ENCODE assay signal across 9 mouse cellular contexts in genomic region chr2:140667261-140668047, GRCm38 (mm10). TPM values are rescaled to one million over a fixed set of nuclear protein-coding genes. Genes with fewer than 3 reads are reported as not detected.
DNase-seq lines count a peak whose midpoint lies in the region; ATAC-seq and TF ChIP-seq lines count a peak whose summit lies in the region.
"Had no signal": no experiment of that assay in that cellular context is flagged by ENCODE, and none has a peak within 500 bp of the region (broad histone marks: within the 10 kb centered on the region; RNA-seq: fewer than 3 reads in every experiment).

No protein-coding gene starts in this region.

- H3K4me1 ChIP-seq in heart, embryonic 10.5 days, result peaks cover 9% of the 10 kb centered on the region
- peaks cover 2% of the 10 kb centered on the region; the same call in 1 of the 2 replicates for H3K4me1 ChIP-seq in heart, adult 2 months (ENCODE audit: control insufficient read depth, insufficient read depth, low read length)
- peaks cover 7% of the 10 kb centered on the region; the same call in 1 of the 2 replicates for H3K4me1 ChIP-seq in stomach, embryonic 14.5 days (ENCODE audit: control insufficient read depth, insufficient read depth, low read length)
- no peaks in the 10 kb centered on the region; the same call in 1 of the 2 replicates for H3K4me1 ChIP-seq in stomach, postnatal 0 days (replicated peaks; ENCODE audit: control insufficient read depth, insufficient read depth)
- peaks cover 13% of the 10 kb centered on the region for H3K4me1 ChIP-seq in limb, embryonic 11.5 days (ENCODE audit: control insufficient read depth, insufficient read depth, low read length)

- peak overlapping the region; percentile 31; the same call in 1 of the 2 replicates for H3K4me2 ChIP-seq in stomach, embryonic 14.5 days (replicated peaks; ENCODE audit: low read depth, low read length)
- H3K4me2 ChIP-seq in stomach, postnatal 0 days (replicated peaks; ENCODE audit: low read depth), result no peak overlapping the region; the same call in none of the 2 replicates
- peak overlapping the region; percentile 43 for H3K4me2 ChIP-seq in limb, embryonic 11.5 days (ENCODE audit: low read depth, severe bottlenecking)

- 65% methylated on average over 13 of the region's 13 CpGs for WGBS in heart, embryonic 10.5 days
- 77% methylated on average over 13 of the region's 13 CpGs for WGBS in heart, adult 2 months
- WGBS in stomach, embryonic 14.5 days, result 55% methylated on average over 13 of the region's 13 CpGs
- 58% methylated on average over 13 of the region's 13 CpGs for WGBS in stomach, postnatal 0 days
- WGBS in limb, embryonic 11.5 days, result 44% methylated on average over 13 of the region's 13 CpGs

- H3K4me3 ChIP-seq in heart, embryonic 10.5 days, result peak overlapping the region; percentile 69
- H3K4me3 ChIP-seq in heart, adult 2 months, result no peak overlapping the region
- no peak overlapping the region; the same call in 1 of the 2 replicates for H3K4me3 ChIP-seq in stomach, embryonic 14.5 days (ENCODE audit: low read depth, low read length)
- H3K4me3 ChIP-seq in stomach, postnatal 0 days (ENCODE audit: low read depth, low read length), result no peak overlapping the region
- H3K4me3 ChIP-seq in limb, embryonic 11.5 days (ENCODE audit: low read depth, low read length), result peak overlapping the region; percentile 25

- no peak for TF ChIP-seq EP300 in heart, adult 2 months (IDR thresholded peaks at IDR 0.05; ENCODE audit: insufficient read depth, low read depth, low read length)
- no peak for TF ChIP-seq EP300 in stomach, postnatal 0 days (optimal IDR thresholded peaks at IDR 0.05)

- no peaks in the 10 kb centered on the region for H3K27me3 ChIP-seq in heart, embryonic 10.5 days (ENCODE audit: insufficient read depth, poor library complexity, severe bottlenecking)
- no peaks in the 10 kb centered on the region for H3K27me3 ChIP-seq in heart, adult 2 months (ENCODE audit: control insufficient read depth, insufficient read depth, low read length)
- H3K27me3 ChIP-seq in stomach, embryonic 14.5 days (ENCODE audit: control insufficient read depth, insufficient read depth, low read length), result no peaks in the 10 kb centered on the region
- H3K27me3 ChIP-seq in stomach, postnatal 0 days (ENCODE audit: control insufficient read depth, insufficient read depth, low read length), result no peaks in the 10 kb centered on the region
- H3K27me3 ChIP-seq in limb, embryonic 11.5 days (ENCODE audit: control insufficient read depth, insufficient read depth, low read length), result no peaks in the 10 kb centered on the region

- H3K27ac ChIP-seq in heart, embryonic 10.5 days, result no peak overlapping the region
- H3K27ac ChIP-seq in heart, adult 2 months, result no peak overlapping the region
- no peak overlapping the region for H3K27ac ChIP-seq in stomach, embryonic 14.5 days (ENCODE audit: low read length)
- H3K27ac ChIP-seq in stomach, postnatal 0 days (replicated peaks), result no peak overlapping the region
- H3K27ac ChIP-seq in limb, embryonic 11.5 days (replicated peaks; ENCODE audit: low read depth, low read length), result peak overlapping the region; percentile 73

- no peak for TF ChIP-seq CTCF in heart, adult 2 months (IDR thresholded peaks at IDR 0.05)
- no peak for TF ChIP-seq CTCF in stomach, postnatal 0 days (IDR thresholded peaks at IDR 0.05; ENCODE audit: low read depth)

- ATAC-seq in stomach, embryonic 14.5 days (ENCODE audit: insufficient number of reproducible peaks, insufficient read depth, low FRiP score, low read depth), result no peak
- ATAC-seq in stomach, postnatal 0 days (ENCODE audit: low FRiP score, low TSS enrichment), result no peak
- no peak for ATAC-seq in limb, embryonic 11.5 days (ENCODE audit: insufficient number of reproducible peaks, low FRiP score, low TSS enrichment, low read depth)

- H3K9ac ChIP-seq in heart, adult 2 months (ENCODE audit: low read depth, low read length), result no peak overlapping the region
- H3K9ac ChIP-seq in stomach, embryonic 14.5 days (replicated peaks; ENCODE audit: low read depth, low read length), result no peak overlapping the region
- H3K9ac ChIP-seq in stomach, postnatal 0 days (ENCODE audit: low read length), result no peak overlapping the region
- peak overlapping the region; percentile 43; the same call in 1 of the 2 replicates for H3K9ac ChIP-seq in limb, embryonic 11.5 days (ENCODE audit: low read length)

- intact Hi-C loops in heart, adult 2 months (cut with DNase I), result loop anchor here (10.0 kb wide), 1 partner anchor 1587 kb away; no protein-coding TSS in a partner anchor

- no peaks in the 10 kb centered on the region for H3K79me2 ChIP-seq in heart, adult 2 months (replicated peaks; ENCODE audit: control insufficient read depth, insufficient read depth, low read length)

- no peak for DNase-seq in heart, embryonic 10.5 days (ENCODE audit: low spot score)
- no peak for DNase-seq in heart, adult 2 months
- DNase-seq in stomach, postnatal 0 days (ENCODE audit: low spot score), result no peak
- DNase-seq in limb, embryonic 11.5 days (ENCODE audit: low spot score), result peak; percentile 48
- DNase-seq in thymus, postnatal 4 days, result no peak
- DNase-seq in cerebellum, adult 11-12 months, result no peak
- DNase-seq in adrenal gland, postnatal 10 days, result no peak
- DNase-seq: B cell, adult 2 months had no signal

- H3K9me3 ChIP-seq in heart, embryonic 10.5 days, result no peaks in the 10 kb centered on the region
- no peaks in the 10 kb centered on the region for H3K9me3 ChIP-seq in stomach, embryonic 14.5 days (ENCODE audit: control insufficient read depth, low read depth, low read length)
- H3K9me3 ChIP-seq in stomach, postnatal 0 days (ENCODE audit: control insufficient read depth, low read length), result no peaks in the 10 kb centered on the region
- H3K9me3 ChIP-seq in limb, embryonic 11.5 days (ENCODE audit: control insufficient read depth, low read length), result no peaks in the 10 kb centered on the region

- H3K36me3 ChIP-seq in heart, embryonic 10.5 days, result peaks cover 9% of the 10 kb centered on the region
- no peaks in the 10 kb centered on the region for H3K36me3 ChIP-seq in heart, adult 2 months (ENCODE audit: control insufficient read depth, insufficient read depth, low read length)
- H3K36me3 ChIP-seq in stomach, embryonic 14.5 days (ENCODE audit: control insufficient read depth, insufficient read depth, low read length), result no peaks in the 10 kb centered on the region
- no peaks in the 10 kb centered on the region for H3K36me3 ChIP-seq in stomach, postnatal 0 days (ENCODE audit: control insufficient read depth, insufficient read depth, low read length)
- H3K36me3 ChIP-seq in limb, embryonic 11.5 days (ENCODE audit: control insufficient read depth, insufficient read depth, low read length), result no peaks in the 10 kb centered on the region

- TF ChIP-seq POLR2A in heart, adult 2 months (IDR thresholded peaks at IDR 0.05; ENCODE audit: insufficient read depth, low read depth, low read length), result no peak

RNA-seq across cellular contexts. Expression of gene Flrt3, which starts 3.8 kb away (rescaled TPM):
- 42.0 and 64.3 TPM in 2 replicates for polyA plus RNA-seq in heart, embryonic 10.5 days (2016; fragmentation: Nextera tagmentation; extraction: Ambion mirVana)
- under 1 TPM; 0.34 to 0.48 TPM for total RNA-seq in heart, adult 2 months (2021)
- 0.06 and 0.44 TPM in 2 replicates for polyA plus RNA-seq in heart, adult 2 months (2012; rRNA removed)
- polyA plus RNA-seq in stomach, embryonic 14.5 days (2014; fragmentation: Nextera tagmentation; extraction: Ambion mirVana), result 24.0 and 25.1 TPM in 2 replicates
- 18.4 and 23.1 TPM in 2 replicates for polyA plus RNA-seq in stomach, postnatal 0 days (2015; fragmentation: Nextera tagmentation; extraction: Ambion mirVana)
- polyA plus RNA-seq in limb, embryonic 11.5 days (2014; fragmentation: Nextera tagmentation; extraction: Ambion mirVana), result 72.8 and 74.9 TPM in 2 replicates
- total RNA-seq in adrenal gland, postnatal 10 days (2021), result 1 to 10 TPM; 5.2 to 6.7 TPM

Comparison
In these comparisons a context has a peak if more than half of its experiments do, and no peak if none do; other contexts are left out.
1. H3K4me3 ChIP-seq: peak in heart, embryonic 10.5 days (single experiment) and limb, embryonic 11.5 days (single experiment); none in heart, adult 2 months (single experiment), stomach, embryonic 14.5 days (single experiment) and stomach, postnatal 0 days (single experiment).
2. RNA of gene Flrt3, which starts 3.8 kb away (polyA plus RNA-seq): 72.8 to 74.9 TPM in limb, embryonic 11.5 days, 42.0 to 64.3 TPM in heart, embryonic 10.5 days, 24.0 to 25.1 TPM in stomach, embryonic 14.5 days and 18.4 to 23.1 TPM in stomach, postnatal 0 days; 0.06 to 0.44 TPM in heart, adult 2 months; every median in the first group is over 10 times any median in the second.